Mouse (Mus musculus) heart, adult 9 months (tissue): ENCODE data around the gene Me3.

Source experiments
- DNase-seq, 2 experiments: peaks; one replicate each; pipeline ENCODE4 v3.0.0; 2022; ENCODE audit warnings: low spot score in 2 of 2

Me3 gene

GRCm38 (mm10) chr7:89666361-89666760, 34.2 kb downstream of the Me3 start:
- no peak for DNase-seq

- peak in 1 of 2 experiments; percentile 28 for DNase-seq
Measured at GRCm38 (mm10) chr7:89667570-89667969, 35.4 kb downstream of the Me3 start.

GRCm38 (mm10) chr7:89669461-89669860, 37.3 kb downstream of the Me3 start:
- peak; percentile 56 to 62 for DNase-seq

- DNase-seq, result no peak
Measured at GRCm38 (mm10) chr7:89671104-89671831, 39.1 kb downstream of the Me3 start.

GRCm38 (mm10) chr7:89676176-89676575, 44.0 kb downstream of the Me3 start:
- no peak for DNase-seq

- no peak for DNase-seq
Measured at GRCm38 (mm10) chr7:89677850-89678249, 45.7 kb downstream of the Me3 start.

GRCm38 (mm10) chr7:89678719-89679118, 46.5 kb downstream of the Me3 start:
- DNase-seq, result no peak

GRCm38 (mm10) chr7:89679139-89679538, 46.9 kb downstream of the Me3 start:
- no peak for DNase-seq

GRCm38 (mm10) chr7:89679621-89680140, 47.5 kb downstream of the Me3 start:
- no peak for DNase-seq

- no peak for DNase-seq
Measured at GRCm38 (mm10) chr7:89680891-89681290, 48.7 kb downstream of the Me3 start.

- no peak for DNase-seq
Measured at GRCm38 (mm10) chr7:89681666-89682470, 49.7 kb downstream of the Me3 start.

GRCm38 (mm10) chr7:89698186-89698585, 66.0 kb downstream of the Me3 start:
- DNase-seq, result peak in 1 of 2 experiments; percentile 26

GRCm38 (mm10) chr7:89699668-89700350, 67.6 kb downstream of the Me3 start:
- peak; percentile 25 to 59 for DNase-seq

- no peak for DNase-seq
Measured at GRCm38 (mm10) chr7:89700511-89700910, 68.3 kb downstream of the Me3 start.

- no peak for DNase-seq
Measured at GRCm38 (mm10) chr7:89710776-89711175, 78.6 kb downstream of the Me3 start.

GRCm38 (mm10) chr7:89713059-89713458, 80.9 kb downstream of the Me3 start:
- DNase-seq, result no peak

- DNase-seq, result no peak
Measured at GRCm38 (mm10) chr7:89716226-89716625, 84.0 kb downstream of the Me3 start.

- DNase-seq, result no peak
Measured at GRCm38 (mm10) chr7:89717521-89717920, 85.3 kb downstream of the Me3 start.

- DNase-seq, result no peak
Measured at GRCm38 (mm10) chr7:89718264-89718663, 86.1 kb downstream of the Me3 start.

- DNase-seq, result no peak
Measured at GRCm38 (mm10) chr7:89720256-89720655, 88.1 kb downstream of the Me3 start.

- no peak for DNase-seq
Measured at GRCm38 (mm10) chr7:89726712-89727111, 94.5 kb downstream of the Me3 start.

GRCm38 (mm10) chr7:89727615-89728014, 95.4 kb downstream of the Me3 start:
- no peak for DNase-seq
